Mouse (Mus musculus) kidney, postnatal 25 days (tissue): Measurements from ENCODE around the gene Nxt1.
A peak's percentile ranks its signal among the peaks of the same experiment; 100 is the strongest.

Experiments
- DNase-seq, 2 experiments: peaks; one replicate each; pipeline ENCODE4 v3.0.0; 2021; ENCODE audit warnings: mixed read lengths in 2 of 2

Nxt1 gene

DNA sequence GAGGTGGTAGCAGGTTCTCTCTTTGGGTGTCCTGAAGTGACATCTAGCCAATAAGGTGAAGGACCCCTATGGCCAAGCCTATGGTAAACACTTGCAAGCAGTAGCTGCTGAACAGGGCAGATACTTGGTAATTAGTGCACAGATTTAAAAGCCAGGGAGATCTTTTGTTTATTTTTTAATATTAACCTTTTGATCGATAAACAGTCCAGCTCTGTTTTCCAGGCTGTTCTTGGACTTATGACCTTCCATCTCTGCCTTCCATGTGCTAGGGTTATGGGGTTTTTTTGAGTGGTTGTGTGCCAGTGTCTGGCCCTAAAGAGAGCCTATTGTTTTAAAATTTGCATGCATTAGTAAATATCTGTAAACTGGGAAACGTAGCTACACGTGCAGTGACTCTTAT is 17.9 kb downstream of the Nxt1 start:
- DNase-seq = no peak

- no peak for DNase-seq
Measured at GRCm38 (mm10) chr2:148690781-148691180, 18.4 kb downstream of the Nxt1 start.

DNA sequence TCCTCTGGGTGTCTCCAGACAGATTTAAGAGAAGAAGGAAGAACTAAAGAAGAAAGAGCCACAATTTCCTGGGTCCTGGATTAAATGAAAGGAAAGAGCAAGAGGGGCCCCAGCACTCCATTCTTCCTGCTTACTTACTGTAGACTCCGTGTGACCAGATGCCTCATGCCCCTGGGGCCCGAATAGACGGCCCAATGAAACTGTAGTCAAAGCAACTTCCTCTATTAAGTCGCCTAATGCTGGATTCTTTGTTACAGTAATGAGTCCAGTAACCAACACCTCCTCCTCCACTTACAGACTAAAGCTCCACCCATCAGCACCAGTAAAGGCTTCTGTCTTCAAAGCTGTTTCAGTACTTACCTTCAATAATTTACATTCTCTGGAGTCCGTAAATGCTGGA is 26.2 kb downstream of the Nxt1 start:
- DNase-seq = no peak

DNA sequence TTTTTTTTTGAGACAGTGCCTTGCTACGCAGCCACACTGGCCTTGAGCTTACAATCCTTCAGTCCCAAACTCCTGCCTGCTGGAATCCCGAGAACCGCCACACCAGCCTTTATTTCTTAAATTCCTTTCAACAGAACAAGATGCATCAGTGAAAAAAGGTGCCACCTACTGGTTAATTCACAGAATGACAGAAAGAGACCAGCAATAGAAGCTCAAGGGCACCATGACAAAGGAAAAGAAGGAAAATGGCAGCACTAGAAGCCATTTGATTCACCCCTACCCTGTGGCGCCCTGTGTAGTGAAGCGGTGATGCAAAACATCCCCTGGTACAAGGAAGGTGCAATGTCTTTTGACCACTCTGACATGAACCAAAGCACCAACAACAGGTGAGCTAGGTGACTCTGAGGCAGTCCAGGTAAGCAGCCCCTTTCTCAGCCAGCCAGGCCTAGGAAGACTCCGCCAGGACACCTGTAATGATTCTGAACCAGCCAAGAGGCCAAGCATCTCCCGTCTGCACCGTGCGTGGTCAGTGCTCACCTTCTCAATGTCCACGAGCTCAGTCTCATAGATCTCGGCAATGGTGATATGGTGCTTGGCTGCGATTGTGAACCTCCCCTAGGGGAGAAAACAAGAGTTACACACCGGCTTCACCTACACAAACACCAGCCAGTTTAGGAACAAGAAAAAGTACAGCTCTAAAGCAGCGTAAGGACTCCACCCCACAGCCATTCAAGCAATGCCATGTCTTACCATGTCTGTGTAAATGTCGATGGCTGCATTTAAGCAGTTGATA is 34.2 kb downstream of the Nxt1 start:
- DNase-seq = no peak

GRCm38 (mm10) chr2:148707202-148707530 is 34.8 kb downstream of the Nxt1 start:
- DNase-seq = no peak

GRCm38 (mm10) chr2:148712326-148712725 is 39.9 kb downstream of the Nxt1 start:
- no peak for DNase-seq

DNA sequence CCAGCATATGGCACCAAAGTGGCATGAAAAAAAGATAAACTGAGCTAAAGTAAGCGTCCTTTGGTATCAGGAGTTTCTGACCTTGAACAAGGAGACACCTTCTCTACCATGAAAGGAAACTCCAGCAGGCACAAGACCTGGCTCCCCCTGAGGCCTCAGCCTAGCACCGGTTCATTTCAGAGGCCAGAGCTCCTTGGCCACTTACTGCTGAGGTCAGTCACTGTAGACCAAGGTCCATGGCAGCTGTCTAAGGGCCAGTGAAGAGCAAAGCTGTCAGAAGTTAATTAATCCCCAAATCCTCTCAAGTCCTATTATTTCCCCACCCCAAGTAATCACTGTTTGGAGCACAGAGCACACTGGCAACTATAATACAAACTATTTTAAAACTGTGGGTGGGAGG is 44.7 kb downstream of the Nxt1 start:
- DNase-seq = peak; percentile 23 to 68

- DNase-seq = no peak
Measured at GRCm38 (mm10) chr2:148719271-148719995, 47.0 kb downstream of the Nxt1 start.
